Mouse (Mus musculus) forebrain, embryonic 10.5 days (tissue): Measurements from ENCODE around the gene Gm21854. TPM values are rescaled to one million over a fixed set of nuclear protein-coding genes. Genes with fewer than 3 reads are reported as not detected.
"Not testable (repeated sequence)": the region's sequence is repeated elsewhere in the genome, so short reads cannot be mapped to it uniquely, and the experiment has no call there.

ENCODE experiments used
- DNase-seq: peaks from one replicate; pipeline ENCODE4 v3.0.0-alpha.2; 2017; ENCODE audit warnings: low spot score; ENCODE audit errors: extremely low spot score
- H3K27ac ChIP-seq: fragments of 300-500 bp; sonication (generic); 2 replicates; pipeline ENCODE4 v1.5.1; 2016; ENCODE audit warnings: mild to moderate bottlenecking
- H3K27me3 ChIP-seq: fragments of 300-500 bp; sonication (generic); 2 replicates; pipeline ENCODE4 v1.6.1; 2016; ENCODE audit warnings: mild to moderate bottlenecking; ENCODE audit not compliant: poor library complexity, severe bottlenecking
- H3K36me3 ChIP-seq: fragments of 300-500 bp; sonication (generic); replicated peaks from 2 replicates; pipeline ENCODE4 v1.6.1; 2016; ENCODE audit warnings: mild to moderate bottlenecking, moderate library complexity
- H3K4me1 ChIP-seq: fragments of 300-500 bp; sonication (generic); 2 replicates; pipeline ENCODE4 v1.6.1; 2016
- H3K4me3 ChIP-seq: fragments of 300-500 bp; sonication (generic); 2 replicates; pipeline ENCODE4 v1.5.1; 2016; ENCODE audit warnings: mild to moderate bottlenecking, moderate library complexity
- H3K9me3 ChIP-seq: fragments of 300-500 bp; sonication (generic); 2 replicates; pipeline ENCODE4 v1.6.1; 2016; ENCODE audit warnings: mild to moderate bottlenecking, moderate library complexity
- polyA plus RNA-seq: library from polyadenylated mRNA; unstranded; fragments of >200 nt; fragmentation: Nextera tagmentation; extraction: Ambion mirVana; gene quantifications from 2 replicates; pipeline ENCODE4 v1.2.1, GENCODE M21; 2016

Gm21854 gene
- polyA plus RNA-seq: not detected in 2 replicates

DNA sequence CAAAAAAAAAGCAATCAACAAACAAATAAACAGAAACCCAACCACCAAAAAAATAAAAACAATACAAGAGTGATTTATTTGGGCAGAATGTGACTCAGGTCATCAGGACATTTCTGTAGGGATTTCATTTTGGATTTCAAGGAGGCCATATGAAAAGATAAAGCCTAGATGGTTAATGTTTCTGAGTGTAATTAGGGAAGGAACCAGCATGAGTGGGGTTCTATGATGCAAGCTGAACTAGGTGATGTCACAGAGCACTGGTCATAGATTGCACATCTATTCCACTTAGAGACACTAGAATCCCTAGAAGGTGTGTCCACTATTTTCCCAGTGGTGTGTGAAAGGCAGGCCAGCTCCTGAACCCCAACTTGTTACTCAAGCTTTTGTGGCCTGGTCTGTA, at the start of gene Gm21854:
Gene Gm21854, plus strand, starts transcription at position 301 of the 400 bp plus-strand sequence.
- not testable (repeated sequence) for H3K4me3 ChIP-seq, DNase-seq, H3K9me3 ChIP-seq, H3K27ac ChIP-seq, H3K27me3 ChIP-seq, H3K36me3 ChIP-seq, H3K4me1 ChIP-seq

Other genes with a start within 250 kb of the Gm21854 start
- not detected in 2 replicates for gene Gm20914, start 69.0 kb downstream of the Gm21854 start, polyA plus RNA-seq
- gene Gm28171, start 136.4 kb downstream of the Gm21854 start, polyA plus RNA-seq: not detected in 2 replicates